Mouse (Mus musculus): ENCODE data around the gene Gbp7. TPM values are rescaled to one million over a fixed set of nuclear protein-coding genes. Genes with fewer than 3 reads are reported as not detected.

Gene Gbp7
- polyA plus RNA-seq, 1 experiment: 0.05 TPM

- no peak for TF ChIP-seq MYOG (IDR thresholded peaks at IDR 0.05; ENCODE audit: control insufficient read depth in 1 of 3, insufficient read depth in 1 of 3, insufficient read length in 2 of 3, low read depth in 2 of 3)
- TF ChIP-seq POLR2AphosphoS2 (IDR thresholded peaks at IDR 0.05; ENCODE audit: insufficient read length, low read depth): no peak
- TF ChIP-seq REST (IDR thresholded peaks at IDR 0.05; ENCODE audit: insufficient read depth, insufficient read length): no peak
- no peak for TF ChIP-seq CEBPB (IDR thresholded peaks at IDR 0.05; ENCODE audit: insufficient read depth, poor library complexity, severe bottlenecking)
- no peak for TF ChIP-seq USF1 (IDR thresholded peaks at IDR 0.05; ENCODE audit: low read depth)
- TF ChIP-seq MAX (IDR thresholded peaks at IDR 0.05; ENCODE audit: low read depth): no peak
- TF ChIP-seq E2F4 (IDR thresholded peaks at IDR 0.05; ENCODE audit: insufficient read depth): no peak
- no peak for TF ChIP-seq TCF12 (IDR thresholded peaks at IDR 0.05; ENCODE audit: insufficient read depth, poor library complexity, severe bottlenecking)
- no peak for TF ChIP-seq MYOD1 (IDR thresholded peaks at IDR 0.05; ENCODE audit: control insufficient read depth in 1 of 3, insufficient read length in 2 of 3, low read depth in 2 of 3)
- no peak for TF ChIP-seq TCF3 (IDR thresholded peaks at IDR 0.05; ENCODE audit: insufficient read length, low read depth)
- no peak for TF ChIP-seq POLR2A (IDR thresholded peaks at IDR 0.05; ENCODE audit: insufficient read length, low read depth)
- H3K4me2 ChIP-seq (ENCODE audit: low read depth): no peak overlapping the region
- no peaks in the 10 kb centered on the region for H3K79me2 ChIP-seq (ENCODE audit: control insufficient read depth, insufficient read depth)
- no peaks in the 10 kb centered on the region for H3K36me3 ChIP-seq (ENCODE audit: control insufficient read depth, insufficient read depth)
- no peak overlapping the region for H3ac ChIP-seq (ENCODE audit: control insufficient read depth, insufficient read length)
- no peaks in the 10 kb centered on the region for H3K27me3 ChIP-seq (ENCODE audit: control insufficient read depth, insufficient read depth, insufficient read length)
- no peak overlapping the region for H3K4me3 ChIP-seq
Measured at GRCm38 (mm10) chr3:142546690-142547089, 16.5 kb downstream of the Gbp7 start.

- Histone ChIP-seq H3K4me2 (ENCODE audit: low read depth) (no peak overlapping the region), H3K36me3 (ENCODE audit: control insufficient read depth, insufficient read depth) (no peaks in the 10 kb centered on the region), H3K27me3 (ENCODE audit: control insufficient read depth, insufficient read depth, insufficient read length) (no peaks in the 10 kb centered on the region), H3K4me3 (no peak overlapping the region), H3K79me2 (ENCODE audit: control insufficient read depth, insufficient read depth) (no peaks in the 10 kb centered on the region), H3ac (ENCODE audit: control insufficient read depth, insufficient read length) (no peak overlapping the region)
- TF ChIP-seq CEBPB (IDR thresholded peaks at IDR 0.05; ENCODE audit: insufficient read depth, poor library complexity, severe bottlenecking) (no peak), SRF (IDR thresholded peaks at IDR 0.05; ENCODE audit: control insufficient read depth, insufficient read length, low read depth) (no peak), MYOD1 (IDR thresholded peaks at IDR 0.05; ENCODE audit: control insufficient read depth in 1 of 3, insufficient read length in 2 of 3, low read depth in 2 of 3) (no peak), POLR2AphosphoS2 (IDR thresholded peaks at IDR 0.05; ENCODE audit: insufficient read length, low read depth) (no peak), MYOG (IDR thresholded peaks at IDR 0.05; ENCODE audit: control insufficient read depth in 1 of 3, insufficient read depth in 1 of 3, insufficient read length in 2 of 3, low read depth in 2 of 3) (no peak), REST (IDR thresholded peaks at IDR 0.05; ENCODE audit: insufficient read depth, insufficient read length) (no peak), MAX (IDR thresholded peaks at IDR 0.05; ENCODE audit: low read depth) (no peak), TCF3 (IDR thresholded peaks at IDR 0.05; ENCODE audit: insufficient read length, low read depth) (no peak), POLR2A (IDR thresholded peaks at IDR 0.05; ENCODE audit: insufficient read length, low read depth) (no peak), E2F4 (IDR thresholded peaks at IDR 0.05; ENCODE audit: insufficient read depth) (no peak)
Measured at GRCm38 (mm10) chr3:142550052-142550676, 20.0 kb downstream of the Gbp7 start.

- Histone ChIP-seq H3ac (ENCODE audit: control insufficient read depth, insufficient read length) (no peak overlapping the region), H3K36me3 (ENCODE audit: control insufficient read depth, insufficient read depth) (no peaks in the 10 kb centered on the region), H3K27me3 (ENCODE audit: control insufficient read depth, insufficient read depth, insufficient read length) (no peaks in the 10 kb centered on the region), H3K4me2 (ENCODE audit: low read depth) (no peak overlapping the region), H3K79me2 (ENCODE audit: control insufficient read depth, insufficient read depth) (no peaks in the 10 kb centered on the region), H3K4me3 (no peak overlapping the region)
- TF ChIP-seq E2F4 (IDR thresholded peaks at IDR 0.05; ENCODE audit: insufficient read depth) (no peak), POLR2AphosphoS2 (IDR thresholded peaks at IDR 0.05; ENCODE audit: insufficient read length, low read depth) (no peak), MYOD1 (IDR thresholded peaks at IDR 0.05; ENCODE audit: control insufficient read depth in 1 of 3, insufficient read length in 2 of 3, low read depth in 2 of 3) (no peak), TCF3 (IDR thresholded peaks at IDR 0.05; ENCODE audit: insufficient read length, low read depth) (no peak), CEBPB (IDR thresholded peaks at IDR 0.05; ENCODE audit: insufficient read depth, poor library complexity, severe bottlenecking) (no peak), MYOG (IDR thresholded peaks at IDR 0.05; ENCODE audit: control insufficient read depth in 1 of 3, insufficient read depth in 1 of 3, insufficient read length in 2 of 3, low read depth in 2 of 3) (no peak), TCF12 (IDR thresholded peaks at IDR 0.05; ENCODE audit: insufficient read depth, poor library complexity, severe bottlenecking) (no peak)
Measured at GRCm38 (mm10) chr3:142554601-142555000, 24.5 kb downstream of the Gbp7 start.

- Histone ChIP-seq H3K4me2 (ENCODE audit: low read depth) (no peak overlapping the region), H3K27me3 (ENCODE audit: control insufficient read depth, insufficient read depth, insufficient read length) (no peaks in the 10 kb centered on the region), H3K36me3 (ENCODE audit: control insufficient read depth, insufficient read depth) (no peaks in the 10 kb centered on the region), H3K79me2 (ENCODE audit: control insufficient read depth, insufficient read depth) (no peaks in the 10 kb centered on the region), H3K4me3 (no peak overlapping the region), H3ac (ENCODE audit: control insufficient read depth, insufficient read length) (no peak overlapping the region)
- TF ChIP-seq MAX (IDR thresholded peaks at IDR 0.05; ENCODE audit: low read depth) (no peak), SRF (IDR thresholded peaks at IDR 0.05; ENCODE audit: control insufficient read depth, insufficient read length, low read depth) (no peak), MYOD1 (IDR thresholded peaks at IDR 0.05; ENCODE audit: control insufficient read depth in 1 of 3, insufficient read length in 2 of 3, low read depth in 2 of 3) (no peak), CEBPB (IDR thresholded peaks at IDR 0.05; ENCODE audit: insufficient read depth, poor library complexity, severe bottlenecking) (no peak), TCF12 (IDR thresholded peaks at IDR 0.05; ENCODE audit: insufficient read depth, poor library complexity, severe bottlenecking) (no peak), E2F4 (IDR thresholded peaks at IDR 0.05; ENCODE audit: insufficient read depth) (no peak), POLR2A (IDR thresholded peaks at IDR 0.05; ENCODE audit: insufficient read length, low read depth) (no peak), POLR2AphosphoS2 (IDR thresholded peaks at IDR 0.05; ENCODE audit: insufficient read length, low read depth) (no peak), TCF3 (IDR thresholded peaks at IDR 0.05; ENCODE audit: insufficient read length, low read depth) (no peak), REST (IDR thresholded peaks at IDR 0.05; ENCODE audit: insufficient read depth, insufficient read length) (no peak)
Measured at GRCm38 (mm10) chr3:142555623-142556022, 25.5 kb downstream of the Gbp7 start.
